Mouse (Mus musculus) kidney, embryonic 16.5 days (tissue): Measurements from ENCODE around the gene Tbx10. TPM values are rescaled to one million over a fixed set of nuclear protein-coding genes. Genes with fewer than 3 reads are reported as not detected.
"Not testable (repeated sequence)": the region's sequence is repeated elsewhere in the genome, so short reads cannot be mapped to it uniquely, and the experiment has no call there.

Source experiments
- ATAC-seq: fragments of 200-750 bp; cut with Nextera tagmentation; 2 replicates; pipeline ENCODE4 v1.8.0; 2017; ENCODE audit warnings: moderate TSS enrichment; ENCODE audit not compliant: low FRiP score, low TSS enrichment
- H3K27ac ChIP-seq: fragments of 300-500 bp; sonication (generic); 2 replicates; pipeline ENCODE4 v1.5.1; 2014; ENCODE audit warnings: low read length
- H3K27me3 ChIP-seq: fragments of 300-500 bp; sonication (generic); 2 replicates; pipeline ENCODE4 v1.6.1; 2014; ENCODE audit warnings: low read length, control low read depth, mixed read lengths; ENCODE audit not compliant: insufficient read depth
- H3K36me3 ChIP-seq: fragments of 300-500 bp; sonication (generic); 2 replicates; pipeline ENCODE4 v1.6.1; 2014; ENCODE audit warnings: low read length, control low read depth, mixed read lengths; ENCODE audit not compliant: insufficient read depth
- H3K4me1 ChIP-seq: fragments of 300-500 bp; sonication (generic); 2 replicates; pipeline ENCODE4 v1.6.1; 2014; ENCODE audit warnings: low read length, control low read depth, mixed read lengths; ENCODE audit not compliant: insufficient read depth
- H3K4me2 ChIP-seq: fragments of 300-500 bp; sonication (generic); replicated peaks from 2 replicates; pipeline ENCODE4 v1.6.1; 2014; ENCODE audit warnings: low read depth, low read length
- H3K4me3 ChIP-seq: fragments of 300-500 bp; sonication (generic); 2 replicates; pipeline ENCODE4 v1.5.1; 2014; ENCODE audit warnings: mild to moderate bottlenecking, low read length
- H3K9ac ChIP-seq: fragments of 300-500 bp; sonication (generic); replicated peaks from 2 replicates; pipeline ENCODE4 v1.6.1; 2014; ENCODE audit warnings: low read length
- H3K9me3 ChIP-seq: fragments of 300-500 bp; sonication (generic); 2 replicates; pipeline ENCODE4 v1.6.1; 2016; ENCODE audit warnings: low read length, control low read depth
- WGBS: fragments of 180-500 bp; shearing (Covaris S2); extraction: QIAGEN DNeasy Blood & Tissue Kit; methylation state at CpG from one replicate; pipeline ENCODE4 v1.1.7; 2014; 5-methylcytosine and 5-hydroxymethylcytosine counted together
- polyA plus RNA-seq: library from polyadenylated mRNA; unstranded; fragments of >200 nt; fragmentation: Nextera tagmentation; extraction: Ambion mirVana; gene quantifications from 2 replicates; pipeline ENCODE4 v1.2.1, GENCODE M21; 2015

Tbx10 gene
- polyA plus RNA-seq, 1 experiment from 2014 or later: 1.5 TPM

- H3K9me3 ChIP-seq: 0 out of 2 replicates have a peak, but pooled peaks cover 3% of the 10 kb centered on the region
- H3K27me3 ChIP-seq: no peaks in the 10 kb centered on the region
- H3K4me1 ChIP-seq: peaks cover 10% of the 10 kb centered on the region; the same call in 1 of the 2 replicates
- 0 out of 2 replicates have a peak, but pooled peaks have one; percentile 35 for ATAC-seq
- no peak overlapping the region for H3K4me2 ChIP-seq
- H3K36me3 ChIP-seq: no peaks in the 10 kb centered on the region
- H3K9ac ChIP-seq: no peak overlapping the region
- no peak overlapping the region for H3K27ac ChIP-seq
- H3K4me3 ChIP-seq: no peak overlapping the region
- WGBS: 53% methylated on average over 4 of the region's 4 CpGs
These were observed 36.7 kb upstream of the Tbx10 start for GRCm38 (mm10) chr19:3955804-3956203.

DNA sequence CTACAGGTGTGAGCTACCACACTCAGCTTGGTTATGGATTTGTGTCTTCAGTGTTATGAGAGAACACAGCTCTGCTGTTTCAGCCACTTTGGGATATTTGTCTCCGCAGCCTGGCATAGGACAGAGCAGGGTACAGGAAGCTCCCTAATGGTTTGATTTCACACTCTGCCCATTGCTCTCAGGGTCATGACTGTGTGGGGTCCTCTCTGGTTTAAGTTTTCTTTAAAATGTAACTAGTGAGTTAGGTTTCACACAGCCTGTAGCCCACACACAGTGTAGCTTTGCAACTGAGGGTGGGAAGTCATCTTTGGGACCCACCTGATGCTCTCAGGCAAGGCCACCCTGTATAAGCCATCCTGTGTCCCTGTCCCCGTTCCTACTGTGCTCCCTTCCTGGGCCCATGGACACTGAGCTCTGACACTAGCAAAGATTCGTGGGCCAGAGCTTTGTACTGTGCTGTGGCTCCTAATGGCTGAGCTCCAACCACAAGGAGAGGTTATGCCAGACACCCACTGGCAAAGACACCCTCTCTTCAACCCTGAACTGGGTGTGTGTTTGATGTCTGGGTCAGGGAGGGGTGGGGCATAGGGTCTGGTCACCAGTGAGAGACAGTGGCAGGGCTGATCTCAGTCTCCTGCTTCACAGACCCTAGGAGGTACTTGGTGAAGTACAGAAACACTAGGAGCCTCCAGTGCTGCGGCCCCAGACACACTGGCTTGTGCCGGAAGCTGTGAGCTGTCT is 35.1 kb upstream of the Tbx10 start:
- H3K4me1 ChIP-seq, H3K27ac ChIP-seq, H3K36me3 ChIP-seq, H3K9me3 ChIP-seq, H3K9ac ChIP-seq, H3K4me2 ChIP-seq, H3K27me3 ChIP-seq, H3K4me3 ChIP-seq: not testable (repeated sequence)
- 70% methylated on average over 5 of the region's 5 CpGs for whole genome bisulfite sequencing
- ATAC-seq: peak; percentile 78

- WGBS: 77% methylated on average over 4 of the region's 4 CpGs
- 0 out of 2 replicates have a peak, but pooled peaks cover 3% of the 10 kb centered on the region for H3K9me3 ChIP-seq
- ATAC-seq: no peak
These were observed 34.1 kb upstream of the Tbx10 start, which contains the start of gene Aldh3b3 for GRCm38 (mm10) chr19:3958470-3958869. Gene Aldh3b3, plus strand, starts transcription at chr19:3958645.

GRCm38 (mm10) chr19:3959030-3959429 is 33.5 kb upstream of the Tbx10 start:
- Histone ChIP-seq H3K27ac (no peak overlapping the region), H3K4me3 (no peak overlapping the region), H3K9me3 (0 out of 2 replicates have a peak, but pooled peaks cover 3% of the 10 kb centered on the region), H3K4me2 (no peak overlapping the region), H3K36me3 (no peaks in the 10 kb centered on the region), H3K4me1 (peaks cover 10% of the 10 kb centered on the region; the same call in 1 of the 2 replicates), H3K27me3 (no peaks in the 10 kb centered on the region), H3K9ac (no peak overlapping the region)
- no peak for ATAC-seq

More at GRCm38 (mm10) chr19:3958470-3958869, 34.1 kb upstream of the Tbx10 start, which contains the start of gene Aldh3b3:
- Histone ChIP-seq H3K4me1 (peaks cover 10% of the 10 kb centered on the region; the same call in 1 of the 2 replicates), H3K4me3 (no peak within 1 kb of the TSS), H3K36me3 (no peaks in the 10 kb centered on the region), H3K27ac (no peak within 1 kb of the TSS), H3K4me2 (no peak within 1 kb of the TSS), H3K9ac (no peak within 1 kb of the TSS), H3K27me3 (no peaks in the 10 kb centered on the region)

DNA sequence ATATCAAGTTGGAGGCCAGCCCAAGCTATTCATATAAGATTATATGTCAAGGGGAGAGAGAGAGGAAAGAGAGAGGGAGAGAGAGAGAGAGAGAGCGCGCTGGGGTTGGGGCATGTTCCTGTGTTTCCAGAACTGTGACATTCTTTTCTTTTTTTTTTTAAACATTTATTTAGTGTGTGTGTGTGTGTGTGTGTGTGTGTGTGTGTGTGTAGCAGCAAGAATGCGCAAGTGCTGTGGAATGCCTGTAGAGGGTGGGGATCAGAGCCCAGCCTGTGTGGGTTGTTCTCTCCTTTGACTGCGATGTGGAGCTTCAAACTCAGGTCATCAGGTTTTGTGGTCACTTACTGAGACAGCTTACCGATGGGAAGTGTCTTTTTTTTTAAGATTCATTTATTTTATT is 32.3 kb upstream of the Tbx10 start:
- Histone ChIP-seq H3K4me2 (no peak overlapping the region), H3K27me3 (no peaks in the 10 kb centered on the region), H3K4me1 (0 out of 2 replicates have a peak, but pooled peaks cover 3% of the 10 kb centered on the region), H3K27ac (no peak overlapping the region), H3K4me3 (no peak overlapping the region), H3K9ac (no peak overlapping the region), H3K36me3 (no peaks in the 10 kb centered on the region), H3K9me3 (0 out of 2 replicates have a peak, but pooled peaks cover 3% of the 10 kb centered on the region)
- no peak for ATAC-seq
- 83% methylated on average over 5 of the region's 5 CpGs for WGBS

DNA sequence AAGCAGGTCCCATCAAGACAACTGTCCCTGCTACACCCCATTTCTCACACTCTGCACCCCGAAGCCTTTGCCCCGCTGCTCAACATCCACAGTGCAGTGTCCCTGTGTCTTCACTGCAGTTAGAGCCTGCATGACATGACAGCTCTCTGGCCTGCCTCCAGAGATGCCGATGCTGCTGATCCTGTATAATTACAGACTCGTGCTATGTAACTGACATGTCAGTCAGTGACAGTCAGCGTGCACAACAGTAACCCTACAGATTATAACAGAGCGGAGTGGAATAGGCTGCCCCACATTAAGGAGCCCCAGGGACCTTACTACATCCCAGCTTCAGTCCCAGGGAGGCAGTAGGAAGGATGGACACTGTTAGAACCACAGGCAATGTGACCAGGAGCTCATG is 30.7 kb upstream of the Tbx10 start:
- H3K4me1 ChIP-seq, H3K4me3 ChIP-seq, ATAC-seq, H3K9ac ChIP-seq, H3K4me2 ChIP-seq, H3K36me3 ChIP-seq, H3K9me3 ChIP-seq, H3K27me3 ChIP-seq, H3K27ac ChIP-seq: not testable (repeated sequence)
- WGBS: 82% methylated on average over 6 of the region's 6 CpGs

DNA sequence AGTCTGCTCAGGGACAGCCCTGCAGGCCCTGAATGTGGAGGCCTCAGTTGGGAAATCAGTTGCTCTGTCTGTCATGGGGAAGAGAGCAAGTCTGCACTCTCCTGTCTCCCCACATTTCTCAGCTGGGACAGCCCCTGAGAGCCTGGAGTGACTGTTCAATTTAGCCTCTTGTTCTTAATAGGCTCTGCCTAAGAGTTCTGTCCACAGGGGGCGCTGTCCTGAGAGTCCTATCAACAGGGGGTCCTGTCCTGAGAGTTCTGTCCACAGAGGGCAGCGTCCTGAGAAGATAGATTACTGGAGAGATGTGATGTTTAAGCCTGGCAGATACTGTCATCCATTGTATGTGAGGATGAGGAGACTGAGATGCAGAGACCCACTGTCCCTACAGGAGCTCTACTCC is 30.1 kb upstream of the Tbx10 start:
- H3K36me3 ChIP-seq: no peaks in the 10 kb centered on the region
- H3K27ac ChIP-seq: no peak overlapping the region
- 0 out of 2 replicates have a peak, but pooled peaks cover 3% of the 10 kb centered on the region for H3K9me3 ChIP-seq
- 10% methylated on average over 2 of the region's 2 CpGs for WGBS
- H3K4me1 ChIP-seq: no peaks in the 10 kb centered on the region
- H3K9ac ChIP-seq: no peak overlapping the region
- no peak overlapping the region for H3K4me2 ChIP-seq
- no peak for ATAC-seq
- H3K4me3 ChIP-seq: no peak overlapping the region
- H3K27me3 ChIP-seq: no peaks in the 10 kb centered on the region

GRCm38 (mm10) chr19:3964030-3964429 is 28.5 kb upstream of the Tbx10 start:
- H3K27me3 ChIP-seq: no peaks in the 10 kb centered on the region
- no peaks in the 10 kb centered on the region for H3K4me1 ChIP-seq
- no peak overlapping the region for H3K27ac ChIP-seq
- H3K9ac ChIP-seq: no peak overlapping the region
- no peak overlapping the region for H3K4me2 ChIP-seq
- H3K9me3 ChIP-seq: 0 out of 2 replicates have a peak, but pooled peaks cover 3% of the 10 kb centered on the region
- no peaks in the 10 kb centered on the region for H3K36me3 ChIP-seq
- no peak overlapping the region for H3K4me3 ChIP-seq
- ATAC-seq: no peak
- 67% methylated on average over 4 of the region's 4 CpGs for WGBS

GRCm38 (mm10) chr19:3966330-3967075 is 26.0 kb upstream of the Tbx10 start:
- no peak overlapping the region for H3K27ac ChIP-seq
- H3K4me1 ChIP-seq: 0 out of 2 replicates have a peak, but pooled peaks cover 3% of the 10 kb centered on the region
- H3K27me3 ChIP-seq: no peaks in the 10 kb centered on the region
- WGBS: 70% methylated on average over 11 of the region's 11 CpGs
- no peak overlapping the region for H3K9ac ChIP-seq
- no peak overlapping the region for H3K4me3 ChIP-seq
- no peaks in the 10 kb centered on the region for H3K9me3 ChIP-seq
- no peak overlapping the region for H3K4me2 ChIP-seq
- no peak for ATAC-seq
- H3K36me3 ChIP-seq: no peaks in the 10 kb centered on the region
